Comparison of ENCODE assay signal across 11 mouse cellular contexts in genomic region chr7:133971086-133971485, GRCm38 (mm10).
DNase-seq lines count a peak whose midpoint lies in the region; ATAC-seq and TF ChIP-seq lines count a peak whose summit lies in the region.
"Had no signal": no experiment of that assay in that cellular context is flagged by ENCODE, and none has a peak within 500 bp of the region (broad histone marks: within the 10 kb centered on the region; RNA-seq: fewer than 3 reads in every experiment).

No protein-coding gene starts in this region.

- H3K36me3 ChIP-seq in kidney, postnatal 0 days (ENCODE audit: insufficient read depth, low read length), result no peaks in the 10 kb centered on the region
- H3K36me3 ChIP-seq in hindbrain, embryonic 10.5 days, result no peaks in the 10 kb centered on the region
- H3K36me3 ChIP-seq: embryonic facial prominence, embryonic 15.5 days; limb, embryonic 13.5 days had no signal

- no peak for ATAC-seq in kidney, postnatal 0 days (replicated peaks; ENCODE audit: low FRiP score, low read depth)
- ATAC-seq in granulocyte monocyte progenitor cell, adult 5-6 weeks (replicated peaks; ENCODE audit: poor library complexity, severe bottlenecking), result peak; percentile 74

- no peak for TF ChIP-seq CTCF in kidney, postnatal 0 days (IDR thresholded peaks at IDR 0.05; ENCODE audit: low read depth)

- DNase-seq in kidney, postnatal 0 days (ENCODE audit: low spot score), result no peak
- DNase-seq in kidney, postnatal 25 days, result no peak
- DNase-seq in heart, postnatal 25 days (ENCODE audit: low spot score), result peak; percentile 39
- DNase-seq in lung, postnatal 4 days, result peak; percentile 64 to 78
- DNase-seq in hindbrain, embryonic 10.5 days (ENCODE audit: low spot score), result no peak
- DNase-seq in left cerebral cortex, postnatal 10 days (ENCODE audit: extremely low spot score in 1 of 2, low spot score in 2 of 2), result no peak
- DNase-seq: cerebellum, postnatal 14 days had no signal

- H3K27me3 ChIP-seq in kidney, postnatal 0 days (ENCODE audit: insufficient read depth, low read length), result no peaks in the 10 kb centered on the region
- no peaks in the 10 kb centered on the region for H3K27me3 ChIP-seq in hindbrain, embryonic 10.5 days (ENCODE audit: insufficient read depth, poor library complexity, severe bottlenecking)
- H3K27me3 ChIP-seq: embryonic facial prominence, embryonic 15.5 days; limb, embryonic 13.5 days had no signal

- H3K9me3 ChIP-seq in kidney, postnatal 0 days (replicated peaks; ENCODE audit: low read length), result no peaks in the 10 kb centered on the region
- H3K9me3 ChIP-seq in hindbrain, embryonic 10.5 days, result no peaks in the 10 kb centered on the region
- H3K9me3 ChIP-seq: embryonic facial prominence, embryonic 15.5 days; limb, embryonic 13.5 days had no signal

- H3K4me3 ChIP-seq in kidney, postnatal 0 days (replicated peaks; ENCODE audit: low read depth, low read length), result no peak overlapping the region
- no peak overlapping the region for H3K4me3 ChIP-seq in hindbrain, embryonic 10.5 days
- H3K4me3 ChIP-seq: embryonic facial prominence, embryonic 15.5 days; limb, embryonic 13.5 days had no signal

- H3K4me1 ChIP-seq in kidney, postnatal 0 days (replicated peaks; ENCODE audit: insufficient read depth, low read length), result no peaks in the 10 kb centered on the region
- H3K4me1 ChIP-seq in hindbrain, embryonic 10.5 days (replicated peaks), result peaks cover 6% of the 10 kb centered on the region; the same call in 1 of the 2 replicates

- H3K27ac ChIP-seq in kidney, postnatal 0 days, result 0 out of 2 replicates have a peak overlapping the region, but pooled peaks have one; percentile 1
- no peak overlapping the region for H3K27ac ChIP-seq in hindbrain, embryonic 10.5 days
- H3K27ac ChIP-seq: embryonic facial prominence, embryonic 15.5 days; limb, embryonic 13.5 days had no signal

- intact Hi-C loops in heart, postnatal 25 days (cut with DNase I), result no loop called here
- intact Hi-C loops in left cerebral cortex, postnatal 10 days (cut with DNase I), result no loop called here

- H3K4me2 ChIP-seq in kidney, postnatal 0 days (ENCODE audit: low read length), result no peak overlapping the region
- H3K4me2 ChIP-seq: embryonic facial prominence, embryonic 15.5 days; limb, embryonic 13.5 days; midbrain, embryonic 11.5 days had no signal

- H3K9ac ChIP-seq in kidney, postnatal 0 days (ENCODE audit: low read depth, low read length), result no peak overlapping the region
- H3K9ac ChIP-seq: embryonic facial prominence, embryonic 15.5 days; limb, embryonic 13.5 days had no signal

- 89% methylated on average over 1 of the region's 1 CpGs for WGBS in kidney, postnatal 0 days
- WGBS in hindbrain, embryonic 10.5 days, result 77% methylated on average over 1 of the region's 1 CpGs

Comparison
In these comparisons a context has a peak if more than half of its experiments do, and no peak if none do; other contexts are left out.
1. DNase-seq: peak in heart, postnatal 25 days (single experiment) and lung, postnatal 4 days (2 of 2); none in kidney, postnatal 0 days (single experiment), kidney, postnatal 25 days (0 of 2), hindbrain, embryonic 10.5 days (single experiment) and left cerebral cortex, postnatal 10 days (0 of 2).